Mouse (Mus musculus) embryonic facial prominence, embryonic 15.5 days (tissue): Measurements from ENCODE around the gene Ccnf. TPM values are rescaled to one million over a fixed set of nuclear protein-coding genes. Genes with fewer than 3 reads are reported as not detected.

Source experiments
- ATAC-seq: fragments of 200-750 bp; cut with Nextera tagmentation; 2 replicates; pipeline ENCODE4 v1.8.0; 2017; ENCODE audit warnings: low read depth, moderate TSS enrichment; ENCODE audit not compliant: insufficient number of reproducible peaks, low FRiP score, low TSS enrichment
- H3K27ac ChIP-seq: fragments of 300-500 bp; sonication (generic); replicated peaks from 2 replicates; pipeline ENCODE4 v1.5.1; 2015; ENCODE audit warnings: mild to moderate bottlenecking, inconsistent platforms
- H3K27me3 ChIP-seq: fragments of 300-500 bp; sonication (generic); 2 replicates; pipeline ENCODE4 v1.6.1; 2015; ENCODE audit warnings: inconsistent platforms
- H3K36me3 ChIP-seq: fragments of 300-500 bp; sonication (generic); 2 replicates; pipeline ENCODE4 v1.6.1; 2015; ENCODE audit warnings: mild to moderate bottlenecking, inconsistent platforms
- H3K4me1 ChIP-seq: fragments of 300-500 bp; sonication (generic); 2 replicates; pipeline ENCODE4 v1.6.1; 2015; ENCODE audit warnings: inconsistent platforms
- H3K4me2 ChIP-seq: fragments of 300-500 bp; sonication (generic); replicated peaks from 2 replicates; pipeline ENCODE4 v1.6.1; 2015; ENCODE audit warnings: mild to moderate bottlenecking, inconsistent platforms
- H3K4me3 ChIP-seq: fragments of 300-500 bp; sonication (generic); replicated peaks from 2 replicates; pipeline ENCODE4 v1.5.1; 2015; ENCODE audit warnings: mild to moderate bottlenecking, inconsistent platforms
- H3K9ac ChIP-seq: fragments of 300-500 bp; sonication (generic); 2 replicates; pipeline ENCODE4 v1.6.1; 2015; ENCODE audit warnings: inconsistent platforms
- H3K9me3 ChIP-seq: fragments of 300-500 bp; sonication (generic); replicated peaks from 2 replicates; pipeline ENCODE4 v1.6.1; 2016; ENCODE audit warnings: inconsistent platforms
- WGBS: fragments of 180-500 bp; shearing (Covaris S2); methylation state at CpG from one replicate; pipeline ENCODE4 v1.1.7; 2015; 5-methylcytosine and 5-hydroxymethylcytosine counted together
- polyA plus RNA-seq: library from polyadenylated mRNA; unstranded; fragments of >200 nt; fragmentation: Nextera tagmentation; extraction: Ambion mirVana; gene quantifications from 2 replicates; pipeline ENCODE4 v1.2.1, GENCODE M21; 2015

Gene Ccnf
- polyA plus RNA-seq, 1 experiment from 2014 or later = 47.2 TPM

GRCm38 (mm10) chr17:24199252-24199651 lies 52.0 kb downstream of the Ccnf start:
- Histone ChIP-seq H3K9me3 (no peaks in the 10 kb centered on the region), H3K36me3 (no peaks in the 10 kb centered on the region), H3K4me2 (no peak overlapping the region), H3K27me3 (no peaks in the 10 kb centered on the region), H3K27ac (no peak overlapping the region), H3K4me3 (no peak overlapping the region), H3K4me1 (peaks cover 28% of the 10 kb centered on the region), H3K9ac (no peak overlapping the region)
- no peak for ATAC-seq
- WGBS = 75% methylated on average over 4 of the region's 4 CpGs

GRCm38 (mm10) chr17:24197032-24197824 lies 54.1 kb downstream of the Ccnf start:
- H3K4me1 ChIP-seq = peaks cover 14% of the 10 kb centered on the region; the same call in 1 of the 2 replicates
- ATAC-seq = no peak
- H3K4me3 ChIP-seq = no peak overlapping the region
- no peak overlapping the region for H3K4me2 ChIP-seq
- no peaks in the 10 kb centered on the region for H3K36me3 ChIP-seq
- 68% methylated on average over 15 of the region's 15 CpGs for WGBS
- no peak overlapping the region for H3K27ac ChIP-seq
- no peaks in the 10 kb centered on the region for H3K9me3 ChIP-seq
- no peak overlapping the region for H3K9ac ChIP-seq
- H3K27me3 ChIP-seq = no peaks in the 10 kb centered on the region

- H3K4me1 ChIP-seq = peaks cover 13% of the 10 kb centered on the region; the same call in 1 of the 2 replicates
- H3K36me3 ChIP-seq = no peaks in the 10 kb centered on the region
- WGBS = 63% methylated on average over 2 of the region's 2 CpGs
- no peak overlapping the region for H3K27ac ChIP-seq
- no peak for ATAC-seq
- H3K4me3 ChIP-seq = no peak overlapping the region
- H3K27me3 ChIP-seq = no peaks in the 10 kb centered on the region
- no peaks in the 10 kb centered on the region for H3K9me3 ChIP-seq
- no peak overlapping the region for H3K9ac ChIP-seq
- no peak overlapping the region for H3K4me2 ChIP-seq
Observed at GRCm38 (mm10) chr17:24195349-24195748, 55.9 kb downstream of the Ccnf start.

- Histone ChIP-seq H3K27ac (no peak overlapping the region), H3K4me2 (no peak overlapping the region), H3K4me3 (no peak overlapping the region), H3K36me3 (0 out of 2 replicates have a peak, but pooled peaks cover 6% of the 10 kb centered on the region), H3K9ac (no peak overlapping the region), H3K27me3 (no peaks in the 10 kb centered on the region), H3K4me1 (0 out of 2 replicates have a peak, but pooled peaks cover 3% of the 10 kb centered on the region), H3K9me3 (no peaks in the 10 kb centered on the region)
- WGBS = 67% methylated on average over 5 of the region's 5 CpGs
- no peak for ATAC-seq
Observed at GRCm38 (mm10) chr17:24193769-24194168, 57.5 kb downstream of the Ccnf start.

- ATAC-seq = no peak
- Histone ChIP-seq H3K4me2 (no peak overlapping the region), H3K27ac (no peak overlapping the region), H3K9ac (no peak overlapping the region), H3K4me3 (no peak overlapping the region), H3K36me3 (0 out of 2 replicates have a peak, but pooled peaks cover 11% of the 10 kb centered on the region), H3K27me3 (no peaks in the 10 kb centered on the region), H3K4me1 (0 out of 2 replicates have a peak, but pooled peaks cover 3% of the 10 kb centered on the region), H3K9me3 (no peaks in the 10 kb centered on the region)
- WGBS = 83% methylated on average over 8 of the region's 8 CpGs
Observed at GRCm38 (mm10) chr17:24193268-24193667, 58.0 kb downstream of the Ccnf start.

GRCm38 (mm10) chr17:24192848-24193247 lies 58.4 kb downstream of the Ccnf start:
- Histone ChIP-seq H3K4me2 (no peak overlapping the region), H3K9me3 (no peaks in the 10 kb centered on the region), H3K9ac (no peak overlapping the region), H3K27me3 (no peaks in the 10 kb centered on the region), H3K27ac (no peak overlapping the region), H3K4me3 (no peak overlapping the region), H3K36me3 (0 out of 2 replicates have a peak, but pooled peaks cover 11% of the 10 kb centered on the region), H3K4me1 (0 out of 2 replicates have a peak, but pooled peaks cover 3% of the 10 kb centered on the region)
- WGBS = 75% methylated on average over 8 of the region's 8 CpGs
- no peak for ATAC-seq

GRCm38 (mm10) chr17:24191481-24191880 lies 59.8 kb downstream of the Ccnf start:
- Histone ChIP-seq H3K4me1 (0 out of 2 replicates have a peak, but pooled peaks cover 3% of the 10 kb centered on the region), H3K4me3 (no peak overlapping the region), H3K27me3 (no peaks in the 10 kb centered on the region), H3K27ac (no peak overlapping the region), H3K4me2 (no peak overlapping the region), H3K9ac (no peak overlapping the region), H3K36me3 (0 out of 2 replicates have a peak, but pooled peaks cover 11% of the 10 kb centered on the region), H3K9me3 (no peaks in the 10 kb centered on the region)
- WGBS = 63% methylated on average over 4 of the region's 4 CpGs
- no peak for ATAC-seq

GRCm38 (mm10) chr17:24190934-24191333 lies 60.4 kb downstream of the Ccnf start:
- H3K27ac ChIP-seq = no peak overlapping the region
- H3K4me1 ChIP-seq = 0 out of 2 replicates have a peak, but pooled peaks cover 3% of the 10 kb centered on the region
- H3K4me2 ChIP-seq = no peak overlapping the region
- H3K9ac ChIP-seq = no peak overlapping the region
- no peak overlapping the region for H3K4me3 ChIP-seq
- WGBS = 86% methylated on average over 2 of the region's 2 CpGs
- no peaks in the 10 kb centered on the region for H3K9me3 ChIP-seq
- no peaks in the 10 kb centered on the region for H3K27me3 ChIP-seq
- no peak for ATAC-seq
- peaks cover 13% of the 10 kb centered on the region; the same call in 1 of the 2 replicates for H3K36me3 ChIP-seq

- H3K27me3 ChIP-seq = no peaks in the 10 kb centered on the region
- 73% methylated on average over 3 of the region's 3 CpGs for WGBS
- H3K4me2 ChIP-seq = no peak overlapping the region
- H3K4me1 ChIP-seq = peaks cover 7% of the 10 kb centered on the region
- 0 out of 2 replicates have a peak, but pooled peaks cover 1% of the 10 kb centered on the region for H3K36me3 ChIP-seq
- no peak overlapping the region for H3K9ac ChIP-seq
- ATAC-seq = no peak
- H3K4me3 ChIP-seq = no peak overlapping the region
- no peaks in the 10 kb centered on the region for H3K9me3 ChIP-seq
- no peak overlapping the region for H3K27ac ChIP-seq
Observed at GRCm38 (mm10) chr17:24174259-24174658, 77.0 kb downstream of the Ccnf start.

DNA sequence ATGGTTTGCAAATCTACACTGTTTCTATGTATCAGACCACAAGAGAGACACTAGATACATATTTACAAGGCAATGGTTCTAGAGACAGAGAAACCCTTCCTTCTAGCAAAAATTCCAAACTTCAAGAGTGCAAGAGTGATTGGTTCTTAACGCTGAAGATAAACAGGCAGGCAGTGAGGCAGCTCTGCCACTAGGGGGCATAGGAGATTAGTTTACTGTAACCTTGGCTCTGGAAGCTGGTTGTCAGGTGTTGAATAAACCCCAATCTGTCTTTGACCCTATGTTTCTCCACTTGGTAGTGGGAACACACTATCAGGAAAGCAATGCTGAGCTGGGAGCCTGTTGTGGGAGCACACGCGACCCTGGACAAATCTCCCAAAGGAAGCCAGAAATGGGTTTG lies 77.9 kb downstream of the Ccnf start:
- 0% methylated on average over 3 of the region's 3 CpGs for WGBS

More for the DNA sequence above, 77.9 kb downstream of the Ccnf start:
- no peak overlapping the region for H3K4me2 ChIP-seq
- no peak overlapping the region for H3K9ac ChIP-seq
- ATAC-seq = no peak
- no peaks in the 10 kb centered on the region for H3K36me3 ChIP-seq
- H3K27me3 ChIP-seq = no peaks in the 10 kb centered on the region
- H3K27ac ChIP-seq = no peak overlapping the region
- no peak overlapping the region for H3K4me3 ChIP-seq
- no peaks in the 10 kb centered on the region for H3K9me3 ChIP-seq
- H3K4me1 ChIP-seq = peaks cover 7% of the 10 kb centered on the region
